Mouse (Mus musculus) ZHBTc4 (cell line): ENCODE results near the gene Nap1l4.
A peak's percentile ranks its signal among the peaks of the same experiment; 100 is the strongest.

ENCODE experiments used
- DNase-seq: peaks from one replicate; pipeline ENCODE4 v3.0.0-alpha.2; 2011; ENCODE audit warnings: low read depth, low spot score

Nap1l4 gene

DNA sequence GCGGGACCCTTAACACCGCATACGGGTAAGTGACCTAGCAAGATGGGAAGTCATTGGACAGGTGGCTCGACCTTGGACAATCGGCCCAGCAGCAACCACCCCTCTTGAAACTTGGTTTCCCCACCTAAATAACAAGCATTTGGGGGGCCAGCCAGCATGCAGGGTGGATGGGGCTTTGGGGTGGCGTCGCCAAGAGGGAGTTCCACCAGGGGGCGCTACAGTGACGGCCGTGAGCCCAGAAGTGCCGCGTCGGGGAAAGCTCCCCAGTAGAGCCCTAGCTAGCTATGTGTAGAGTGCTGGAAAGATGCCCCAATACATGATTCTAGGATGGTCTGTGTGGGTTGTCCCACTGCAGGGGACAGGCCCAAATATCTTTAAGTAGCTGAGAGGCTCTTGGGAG lies 68.4 kb downstream of the Nap1l4 start:
- peak; percentile 72 for DNase-seq

DNA sequence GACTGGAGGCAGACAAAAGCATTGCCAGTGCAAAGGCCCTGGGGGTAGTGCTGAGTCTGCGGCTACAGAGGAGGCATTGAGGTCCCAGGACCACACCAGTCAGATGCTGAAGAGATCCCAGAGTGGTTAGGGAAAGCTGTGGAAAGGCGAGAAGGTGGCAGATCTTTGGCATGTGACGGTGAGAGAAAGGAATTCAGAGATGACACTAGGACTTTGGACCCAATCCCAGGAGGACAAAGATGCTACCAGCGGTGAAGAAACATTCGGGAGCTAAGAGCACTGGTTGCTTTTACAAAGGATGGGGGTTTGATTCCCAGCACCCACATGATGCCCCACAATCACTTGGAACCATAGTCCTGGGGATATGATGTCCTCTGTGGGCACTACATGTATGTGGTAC lies 71.1 kb downstream of the Nap1l4 start:
- DNase-seq, result no peak

DNA sequence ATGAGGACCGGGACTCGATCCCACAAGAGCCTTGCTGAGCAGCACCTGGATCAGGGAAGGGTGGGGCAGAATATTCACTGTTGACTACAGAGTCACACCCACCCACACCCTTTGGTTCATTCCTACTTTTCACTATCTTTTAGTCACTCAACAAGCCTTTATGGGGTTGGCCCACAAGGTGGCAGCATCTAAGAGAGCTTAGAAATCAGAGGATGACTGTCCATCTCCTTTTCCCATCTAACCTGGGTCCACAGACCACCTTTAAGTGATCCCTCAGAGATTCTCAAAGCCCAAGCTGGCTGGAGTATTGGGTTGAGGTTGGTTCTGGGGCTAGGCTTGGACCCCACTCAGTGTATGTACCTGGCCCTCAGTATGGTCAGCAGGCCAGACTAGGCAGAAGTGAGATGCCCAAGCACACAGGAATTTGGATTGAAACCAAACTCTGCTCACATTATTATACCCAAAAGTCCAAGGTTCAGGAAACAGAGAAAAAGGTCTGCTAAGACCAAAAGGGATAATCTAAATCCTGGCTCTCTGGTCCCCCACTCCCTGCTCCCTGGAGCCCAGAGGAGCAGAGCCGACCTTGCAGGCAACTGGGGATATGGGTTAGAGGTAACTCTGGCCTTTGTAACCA lies 72.1 kb downstream of the Nap1l4 start:
- DNase-seq, result peak; percentile 68

DNA sequence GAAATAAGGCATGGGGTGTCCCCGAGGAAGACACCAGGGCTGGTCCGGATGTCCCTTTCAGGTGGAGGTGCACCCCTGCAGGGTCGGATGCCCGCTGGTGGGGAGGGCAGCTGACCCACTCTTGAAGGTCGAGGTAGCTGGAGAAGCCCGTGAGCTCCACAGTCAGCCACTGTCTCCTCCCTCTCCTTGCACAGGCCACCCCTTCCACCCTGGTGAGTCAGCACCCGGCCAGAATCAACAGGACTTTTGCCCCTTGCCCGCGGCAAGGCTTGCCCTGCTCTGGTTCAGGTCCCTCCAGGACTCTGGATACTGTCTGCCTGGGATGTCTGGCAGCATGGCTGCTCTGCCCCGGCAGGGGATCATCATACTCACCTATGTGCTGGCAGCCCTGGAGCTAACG lies 73.0 kb downstream of the Nap1l4 start:
- no peak for DNase-seq

DNA sequence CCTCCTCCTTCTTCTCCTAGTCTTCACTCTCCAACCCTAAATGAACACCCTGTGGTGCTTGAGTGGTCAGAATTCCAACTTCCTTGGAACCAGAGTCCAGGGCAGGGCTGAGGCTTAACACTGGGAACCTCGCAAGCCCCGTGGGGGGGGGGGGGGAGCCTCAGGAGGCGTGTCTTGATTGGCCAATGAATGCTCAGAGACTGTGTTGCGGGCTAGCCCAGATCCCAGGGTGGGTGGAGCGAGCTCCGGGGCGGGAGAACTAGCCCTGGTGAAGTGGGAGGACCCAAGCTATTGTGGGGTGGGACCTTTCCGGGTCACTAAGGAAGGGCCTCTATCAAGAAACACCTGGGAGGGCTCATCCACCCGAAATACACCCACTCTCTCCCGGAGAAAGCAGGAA lies 74.1 kb downstream of the Nap1l4 start:
- DNase-seq, result peak; percentile 86

DNA sequence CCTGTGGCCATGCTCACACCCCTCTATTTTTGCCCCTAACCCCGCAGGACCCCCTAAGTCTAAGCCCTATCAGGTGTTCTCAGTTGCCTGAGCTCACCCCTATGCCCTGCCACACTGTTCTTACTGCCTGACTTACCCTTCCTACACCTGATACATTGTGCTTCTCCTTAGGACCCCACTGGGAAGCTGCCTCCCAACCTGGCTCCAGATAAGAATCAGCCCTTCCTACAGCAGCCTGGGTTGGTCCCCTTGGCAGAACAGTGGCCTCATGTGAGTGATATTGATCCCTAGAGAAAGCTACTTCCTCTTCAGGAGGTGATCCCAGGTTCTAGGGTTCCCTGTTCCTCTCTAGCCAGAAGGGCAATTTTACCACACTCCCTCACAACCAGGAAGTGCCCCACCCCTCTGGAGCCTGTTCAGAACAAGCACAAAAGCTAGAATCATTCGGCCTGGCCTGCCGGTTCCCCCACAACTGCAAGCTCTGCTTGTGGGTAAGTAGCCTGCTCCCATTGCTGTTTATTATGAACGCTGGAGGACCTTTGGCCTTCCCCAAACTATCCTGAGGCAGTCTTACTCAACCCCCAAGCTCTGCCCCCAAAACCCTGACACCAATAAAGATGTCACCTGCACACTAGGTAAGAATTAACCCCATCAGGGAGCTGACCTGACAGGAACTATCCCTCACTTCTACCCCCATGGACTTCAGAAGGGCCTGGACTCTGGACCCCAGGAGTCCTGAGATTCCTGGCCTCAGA lies 75.4 kb downstream of the Nap1l4 start, which contains the start of gene Slc22a18:
Slc22a18 (plus strand) TSS at position 390 of the 755 bp plus-strand sequence.
- peak; percentile 44 for DNase-seq

DNA sequence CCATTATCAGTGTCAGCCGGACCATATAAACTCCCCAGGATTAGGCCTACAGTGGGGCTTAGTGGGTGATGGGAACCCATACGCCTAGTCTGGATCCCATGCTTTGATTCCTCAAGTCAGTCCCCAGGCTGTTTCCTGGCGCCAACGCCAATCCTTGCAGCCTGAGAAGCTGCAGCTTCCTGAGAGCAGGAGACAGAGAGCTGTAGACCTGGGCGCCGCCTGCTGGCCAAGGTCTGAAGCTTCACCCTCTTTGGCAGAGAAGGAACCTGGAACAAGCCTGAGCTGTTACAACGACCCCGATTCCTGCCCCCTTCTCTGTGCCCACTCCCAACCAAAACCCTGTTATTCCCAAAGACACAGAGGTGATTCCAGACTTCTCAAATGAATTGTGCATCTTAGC lies 79.0 kb downstream of the Nap1l4 start:
- DNase-seq, result peak; percentile 85

DNA sequence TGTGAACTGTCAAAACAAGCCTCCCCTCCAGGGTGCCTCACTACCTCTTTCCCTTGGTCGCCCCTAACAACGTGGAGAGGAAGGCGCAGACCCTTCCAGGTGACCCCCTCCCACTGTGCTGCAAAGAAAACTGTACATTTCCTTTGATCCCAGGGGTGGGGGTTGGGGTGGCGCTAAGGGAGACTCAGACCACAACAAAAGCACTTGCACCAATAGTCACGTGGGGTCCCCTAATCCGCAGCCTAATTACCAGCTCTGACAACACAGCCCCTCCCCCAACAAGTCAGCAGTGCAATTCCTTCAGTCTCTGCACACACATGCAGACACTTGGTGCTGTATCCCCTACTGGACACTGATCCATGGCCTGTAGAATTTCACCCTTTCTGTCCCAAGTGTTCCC lies 81.2 kb downstream of the Nap1l4 start:
- DNase-seq, result peak; percentile 48

DNA sequence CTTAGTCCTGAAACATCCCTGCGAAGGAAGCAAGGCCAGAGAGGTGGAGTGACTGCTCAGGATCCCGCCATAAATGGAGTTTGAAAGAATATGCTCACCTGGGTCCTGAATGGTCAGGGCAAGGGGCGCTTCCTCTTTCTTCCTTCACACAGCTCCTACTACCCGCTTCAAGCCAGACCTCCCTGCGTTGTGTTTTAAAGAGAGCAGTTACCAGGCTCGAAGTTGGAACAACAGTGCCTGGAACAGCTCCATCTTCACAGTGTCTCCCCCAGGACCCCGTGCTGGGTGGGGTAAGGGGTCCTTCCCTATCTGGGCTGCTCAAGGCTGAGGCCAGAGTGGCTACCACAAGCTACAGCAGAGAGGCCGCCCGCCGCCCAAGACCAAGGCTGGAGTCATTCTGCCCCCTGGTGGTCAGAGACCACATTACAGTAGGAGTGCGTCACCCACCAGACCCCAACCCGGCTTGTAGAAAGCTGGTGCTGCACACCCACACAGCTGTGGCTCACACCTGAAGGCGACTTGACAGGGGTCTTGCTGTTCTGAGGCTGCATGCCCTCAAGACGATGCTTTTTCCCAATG lies 82.7 kb downstream of the Nap1l4 start:
- DNase-seq, result peak; percentile 85

DNA sequence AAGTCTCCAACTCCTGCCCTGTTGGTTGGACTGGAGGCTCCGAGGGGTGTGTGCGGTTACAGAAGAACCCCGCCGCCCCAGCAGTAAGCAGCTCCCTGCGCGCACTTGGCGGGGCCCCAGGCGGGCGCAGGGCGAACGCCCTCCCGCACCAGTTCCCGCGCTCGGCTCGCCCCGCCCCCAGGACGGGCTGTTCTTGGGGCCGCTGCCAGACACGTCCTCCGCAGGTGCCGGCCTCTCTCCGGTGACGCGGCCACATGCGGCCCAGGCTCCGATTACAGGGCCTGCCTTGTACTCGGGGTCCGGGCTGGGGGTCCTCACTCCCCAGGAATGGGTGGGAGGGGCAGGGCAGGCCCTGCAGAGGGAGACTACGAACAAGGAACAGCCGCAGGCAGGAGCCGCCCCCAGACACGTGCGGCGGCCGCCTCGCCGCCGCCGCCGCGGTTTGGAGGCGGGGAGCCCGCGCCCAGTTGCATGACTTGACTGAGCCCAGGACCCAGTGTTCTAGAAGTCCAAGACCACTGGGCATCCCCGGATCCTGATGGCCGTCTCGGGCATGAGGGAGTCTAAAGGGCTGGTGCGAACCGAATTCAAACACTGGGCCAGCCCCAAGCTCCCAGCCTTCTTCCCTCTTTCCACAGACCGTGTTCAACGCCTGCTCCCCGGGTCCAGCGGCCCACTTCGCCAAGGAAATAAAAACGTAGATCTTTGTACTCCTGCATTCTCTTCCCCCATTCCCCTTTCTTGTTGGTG lies 83.9 kb downstream of the Nap1l4 start:
- peak; percentile 72 for DNase-seq

DNA sequence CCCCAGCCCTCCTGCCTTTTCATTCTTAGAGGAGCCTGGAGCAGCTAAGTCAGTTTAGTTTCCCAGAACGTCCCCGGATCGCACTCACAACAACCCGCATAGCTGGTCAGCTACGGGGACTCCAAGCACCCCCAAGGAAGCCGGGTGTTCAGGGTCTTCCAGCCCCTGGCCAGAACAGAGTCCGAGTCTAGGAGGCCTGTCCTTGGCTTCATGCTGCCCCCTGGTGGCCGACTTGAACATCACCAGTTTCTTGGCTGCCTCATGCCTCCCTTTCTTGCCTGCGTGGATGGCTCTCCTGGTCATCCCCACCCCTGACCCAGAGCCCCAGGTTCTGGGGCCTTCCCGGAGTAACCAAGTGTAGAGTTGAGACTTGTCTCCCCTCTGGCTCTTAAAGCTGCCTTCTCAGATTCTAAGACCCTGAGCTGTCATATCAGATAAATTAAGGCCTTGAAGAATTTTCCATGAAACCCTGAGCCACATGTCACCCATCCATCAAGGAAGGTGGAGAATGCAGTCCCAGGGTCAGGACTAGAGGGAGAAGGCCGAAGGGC lies 85.0 kb downstream of the Nap1l4 start:
- DNase-seq, result peak; percentile 86
